Mouse (Mus musculus): ENCODE results near the gene Dnajc6. TPM values are rescaled to one million over a fixed set of nuclear protein-coding genes. Genes with fewer than 3 reads are reported as not detected.

The Dnajc6 gene
- polyA plus RNA-seq, 1 experiment from 2014 or later, result 0.45 TPM

DNA sequence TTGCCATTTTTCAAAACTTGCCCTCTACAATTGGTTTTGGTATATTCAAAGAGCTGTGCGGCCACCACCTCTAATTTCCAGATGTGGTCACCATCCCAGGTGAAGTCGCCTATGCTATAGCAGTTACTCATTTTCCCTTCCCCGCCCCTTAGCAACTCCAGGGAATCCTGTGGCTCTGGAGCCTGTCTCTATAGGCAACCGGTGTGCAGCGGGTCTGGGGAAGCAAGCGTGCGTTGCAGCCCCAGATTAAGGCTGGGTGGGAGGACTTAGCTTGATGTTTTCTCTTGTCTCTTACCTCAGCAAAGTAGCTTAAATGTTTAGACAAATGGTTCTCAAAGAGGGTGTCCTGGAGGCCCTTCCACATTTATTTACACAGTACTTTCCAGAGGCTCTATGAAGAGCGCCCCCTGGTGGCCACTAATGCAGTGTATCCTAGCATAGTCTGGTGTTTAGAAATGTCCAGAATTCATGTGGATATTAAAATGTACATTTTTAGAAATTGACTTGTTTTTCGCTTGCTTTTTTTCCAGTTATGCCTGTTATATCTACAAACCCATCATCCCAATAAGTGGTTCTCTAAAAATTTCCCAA, 167.8 kb downstream of the Dnajc6 start:
- H3K4me1 ChIP-seq (replicated peaks), result no peaks in the 10 kb centered on the region
- no peak overlapping the region for H3K4me2 ChIP-seq
- no peaks in the 10 kb centered on the region for H3K27me3 ChIP-seq (replicated peaks)
- H3K9me3 ChIP-seq (replicated peaks), result peaks cover 11% of the 10 kb centered on the region
- no peak overlapping the region for H3K27ac ChIP-seq (ENCODE audit: poor library complexity, severe bottlenecking)
- H3K36me3 ChIP-seq, result peaks cover 39% of the 10 kb centered on the region
- H3K4me3 ChIP-seq, result no peak overlapping the region
- 66% methylated on average over 9 of the region's 9 CpGs for WGBS
- ATAC-seq (ENCODE audit: insufficient number of reproducible peaks, low FRiP score), result no peak
- no peak overlapping the region for H3K9ac ChIP-seq

DNA sequence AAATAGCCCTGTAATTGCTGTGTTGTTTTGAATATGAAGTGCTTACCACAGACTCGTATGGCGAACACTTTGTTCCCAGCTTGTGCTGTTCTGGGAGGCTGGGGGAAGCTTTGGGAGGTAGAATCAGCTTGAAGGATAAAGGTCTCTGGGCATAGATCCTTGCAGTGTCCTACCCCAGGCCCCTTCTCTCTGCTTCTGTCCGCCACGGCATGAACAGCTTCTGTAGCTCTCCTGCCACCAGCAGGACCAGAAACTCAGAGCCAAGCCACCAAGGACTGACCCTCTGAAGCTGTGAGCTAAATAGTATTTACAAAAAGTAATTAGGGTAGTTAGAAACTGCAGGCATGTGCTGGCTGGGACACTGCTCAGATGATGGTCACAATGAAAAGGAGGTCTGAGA, 168.3 kb downstream of the Dnajc6 start:
- H3K27me3 ChIP-seq (replicated peaks), result no peaks in the 10 kb centered on the region
- H3K4me3 ChIP-seq, result no peak overlapping the region
- peaks cover 11% of the 10 kb centered on the region for H3K9me3 ChIP-seq (replicated peaks)
- WGBS, result 89% methylated on average over 4 of the region's 4 CpGs
- ATAC-seq (ENCODE audit: insufficient number of reproducible peaks, low FRiP score), result no peak
- no peaks in the 10 kb centered on the region for H3K4me1 ChIP-seq (replicated peaks)
- H3K36me3 ChIP-seq, result peaks cover 34% of the 10 kb centered on the region
- no peak overlapping the region for H3K27ac ChIP-seq (ENCODE audit: poor library complexity, severe bottlenecking)
- H3K9ac ChIP-seq, result no peak overlapping the region
- no peak overlapping the region for H3K4me2 ChIP-seq

GRCm38 (mm10) chr4:101669161-101669560, 172.7 kb downstream of the Dnajc6 start:
- Histone ChIP-seq H3K4me2 (no peak overlapping the region), H3K9me3 (replicated peaks) (peaks cover 6% of the 10 kb centered on the region), H3K4me3 (no peak overlapping the region), H3K27ac (ENCODE audit: poor library complexity, severe bottlenecking) (no peak overlapping the region), H3K27me3 (replicated peaks) (no peaks in the 10 kb centered on the region), H3K9ac (no peak overlapping the region), H3K36me3 (no peaks in the 10 kb centered on the region), H3K4me1 (replicated peaks) (no peaks in the 10 kb centered on the region)
- no peak for ATAC-seq (ENCODE audit: insufficient number of reproducible peaks, low FRiP score)
- 68% methylated on average over 5 of the region's 5 CpGs for WGBS

- Histone ChIP-seq H3K36me3 (no peaks in the 10 kb centered on the region), H3K4me1 (replicated peaks) (no peaks in the 10 kb centered on the region), H3K9ac (no peak overlapping the region), H3K27ac (ENCODE audit: poor library complexity, severe bottlenecking) (no peak overlapping the region), H3K9me3 (replicated peaks) (peaks cover 6% of the 10 kb centered on the region), H3K4me2 (no peak overlapping the region), H3K4me3 (no peak overlapping the region), H3K27me3 (replicated peaks) (no peaks in the 10 kb centered on the region)
- ATAC-seq (ENCODE audit: insufficient number of reproducible peaks, low FRiP score), result no peak
- WGBS, result 73% methylated on average over 5 of the region's 5 CpGs
Observed at GRCm38 (mm10) chr4:101669811-101670210, 173.4 kb downstream of the Dnajc6 start.

DNA sequence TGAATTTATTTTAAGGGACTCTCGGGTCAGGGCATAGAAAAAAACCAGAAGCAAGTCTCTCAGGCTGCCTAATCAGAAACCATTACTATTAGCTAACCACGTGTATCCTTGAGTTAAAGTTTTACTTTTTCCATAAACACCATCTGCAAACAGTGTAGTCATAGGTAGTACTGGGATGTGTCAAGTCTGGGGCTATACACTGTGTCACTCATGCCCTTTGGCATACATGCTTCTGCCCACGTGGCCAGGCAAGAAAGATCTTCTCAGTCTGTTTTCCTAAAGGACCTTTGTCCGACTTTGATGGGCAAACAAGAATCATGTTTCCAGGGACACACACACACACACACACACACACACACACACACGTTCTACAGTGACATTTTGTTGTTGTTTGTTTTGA, 178.3 kb downstream of the Dnajc6 start:
- no peak overlapping the region for H3K27ac ChIP-seq (ENCODE audit: poor library complexity, severe bottlenecking)
- no peaks in the 10 kb centered on the region for H3K4me1 ChIP-seq (replicated peaks)
- WGBS, result 60% methylated on average over 5 of the region's 5 CpGs
- no peak overlapping the region for H3K4me3 ChIP-seq
- H3K27me3 ChIP-seq (replicated peaks), result no peaks in the 10 kb centered on the region
- no peak for ATAC-seq (ENCODE audit: insufficient number of reproducible peaks, low FRiP score)
- H3K9me3 ChIP-seq (replicated peaks), result no peaks in the 10 kb centered on the region
- H3K4me2 ChIP-seq, result no peak overlapping the region
- H3K9ac ChIP-seq, result no peak overlapping the region
- no peaks in the 10 kb centered on the region for H3K36me3 ChIP-seq

GRCm38 (mm10) chr4:101675726-101676125, 179.3 kb downstream of the Dnajc6 start:
- H3K27ac ChIP-seq (ENCODE audit: poor library complexity, severe bottlenecking), result no peak overlapping the region
- no peak overlapping the region for H3K9ac ChIP-seq
- no peaks in the 10 kb centered on the region for H3K27me3 ChIP-seq (replicated peaks)
- H3K9me3 ChIP-seq (replicated peaks), result no peaks in the 10 kb centered on the region
- ATAC-seq (ENCODE audit: insufficient number of reproducible peaks, low FRiP score), result no peak
- no peaks in the 10 kb centered on the region for H3K4me1 ChIP-seq (replicated peaks)
- no peaks in the 10 kb centered on the region for H3K36me3 ChIP-seq
- no peak overlapping the region for H3K4me3 ChIP-seq
- no peak overlapping the region for H3K4me2 ChIP-seq
- 59% methylated on average over 4 of the region's 4 CpGs for WGBS

- Histone ChIP-seq H3K36me3 (no peaks in the 10 kb centered on the region), H3K4me3 (no peak overlapping the region), H3K27ac (ENCODE audit: poor library complexity, severe bottlenecking) (no peak overlapping the region), H3K4me2 (no peak overlapping the region), H3K4me1 (replicated peaks) (no peaks in the 10 kb centered on the region), H3K9ac (no peak overlapping the region), H3K9me3 (replicated peaks) (no peaks in the 10 kb centered on the region), H3K27me3 (replicated peaks) (no peaks in the 10 kb centered on the region)
- 82% methylated on average over 4 of the region's 4 CpGs for WGBS
- ATAC-seq (ENCODE audit: insufficient number of reproducible peaks, low FRiP score), result no peak
Observed at GRCm38 (mm10) chr4:101682620-101683019, 186.2 kb downstream of the Dnajc6 start.

- WGBS, result 56% methylated on average over 3 of the region's 3 CpGs
- ATAC-seq (ENCODE audit: insufficient number of reproducible peaks, low FRiP score), result no peak
Observed at GRCm38 (mm10) chr4:101683086-101683485, 186.6 kb downstream of the Dnajc6 start.

DNA sequence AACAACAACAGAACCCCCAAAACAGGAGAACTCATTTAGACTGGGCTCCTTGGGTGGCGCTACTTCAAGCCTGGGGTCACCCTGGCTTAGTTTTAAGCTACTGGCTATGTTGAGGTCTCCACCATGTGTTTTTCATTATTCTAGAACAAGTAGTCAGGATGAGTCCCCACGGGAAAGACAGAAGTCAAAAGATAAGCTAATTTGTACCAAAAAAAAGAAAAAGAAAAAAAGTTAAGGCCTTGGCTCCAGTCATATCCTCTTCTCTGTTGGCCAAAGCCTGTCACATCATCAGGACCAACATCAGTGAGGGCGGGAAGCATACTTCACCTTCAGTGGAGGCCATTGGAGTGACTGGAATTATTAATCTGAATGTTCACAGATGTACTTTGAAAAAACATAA, 188.4 kb downstream of the Dnajc6 start:
- H3K4me2 ChIP-seq, result no peak overlapping the region
- H3K9me3 ChIP-seq (replicated peaks), result no peaks in the 10 kb centered on the region
- no peak overlapping the region for H3K4me3 ChIP-seq
- 71% methylated on average over 3 of the region's 3 CpGs for WGBS
- H3K36me3 ChIP-seq, result no peaks in the 10 kb centered on the region
- H3K9ac ChIP-seq, result no peak overlapping the region
- ATAC-seq (ENCODE audit: insufficient number of reproducible peaks, low FRiP score), result no peak
- H3K27me3 ChIP-seq (replicated peaks), result no peaks in the 10 kb centered on the region
- H3K4me1 ChIP-seq (replicated peaks), result no peaks in the 10 kb centered on the region
- H3K27ac ChIP-seq (ENCODE audit: poor library complexity, severe bottlenecking), result no peak overlapping the region

More at GRCm38 (mm10) chr4:101683086-101683485, 186.6 kb downstream of the Dnajc6 start:
- Histone ChIP-seq H3K36me3 (no peaks in the 10 kb centered on the region), H3K27me3 (replicated peaks) (no peaks in the 10 kb centered on the region), H3K4me2 (no peak overlapping the region), H3K9me3 (replicated peaks) (no peaks in the 10 kb centered on the region), H3K9ac (no peak overlapping the region), H3K4me1 (replicated peaks) (no peaks in the 10 kb centered on the region), H3K4me3 (no peak overlapping the region), H3K27ac (ENCODE audit: poor library complexity, severe bottlenecking) (no peak overlapping the region)

DNA sequence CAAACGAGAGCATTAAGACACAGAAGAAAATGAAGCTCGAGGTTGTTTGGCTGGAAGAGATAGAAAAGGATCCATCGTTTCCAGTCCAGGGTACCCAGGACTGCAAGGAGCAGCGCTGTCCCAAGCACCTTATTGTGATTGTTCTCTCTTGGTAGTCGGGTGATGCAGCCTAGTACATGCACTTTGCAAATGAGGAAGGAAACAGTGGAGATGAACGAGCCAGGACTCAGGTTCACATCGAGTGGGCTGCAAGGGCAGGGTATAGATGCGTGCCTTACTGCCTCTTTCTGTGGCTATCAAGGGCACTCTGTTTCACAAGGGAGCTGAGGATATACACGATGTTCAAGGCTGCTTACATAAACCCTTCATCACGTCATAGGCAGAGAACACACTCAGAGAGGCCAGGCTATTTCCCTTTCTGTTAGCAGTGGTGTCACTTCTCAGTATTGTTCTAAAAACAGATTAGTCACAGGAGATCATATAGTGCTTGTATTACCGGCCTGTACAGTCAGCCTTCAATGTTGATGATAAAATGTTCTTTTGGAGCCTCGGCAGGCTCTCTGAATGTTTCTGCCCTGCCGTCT, 189.9 kb downstream of the Dnajc6 start:
- Histone ChIP-seq H3K27ac (ENCODE audit: poor library complexity, severe bottlenecking) (no peak overlapping the region), H3K36me3 (no peaks in the 10 kb centered on the region), H3K27me3 (replicated peaks) (no peaks in the 10 kb centered on the region), H3K4me2 (no peak overlapping the region), H3K9me3 (replicated peaks) (0 out of 2 replicates have a peak, but pooled peaks cover 5% of the 10 kb centered on the region), H3K4me1 (replicated peaks) (no peaks in the 10 kb centered on the region), H3K9ac (no peak overlapping the region), H3K4me3 (no peak overlapping the region)
- no peak for ATAC-seq (ENCODE audit: insufficient number of reproducible peaks, low FRiP score)
- WGBS, result 66% methylated on average over 13 of the region's 13 CpGs

DNA sequence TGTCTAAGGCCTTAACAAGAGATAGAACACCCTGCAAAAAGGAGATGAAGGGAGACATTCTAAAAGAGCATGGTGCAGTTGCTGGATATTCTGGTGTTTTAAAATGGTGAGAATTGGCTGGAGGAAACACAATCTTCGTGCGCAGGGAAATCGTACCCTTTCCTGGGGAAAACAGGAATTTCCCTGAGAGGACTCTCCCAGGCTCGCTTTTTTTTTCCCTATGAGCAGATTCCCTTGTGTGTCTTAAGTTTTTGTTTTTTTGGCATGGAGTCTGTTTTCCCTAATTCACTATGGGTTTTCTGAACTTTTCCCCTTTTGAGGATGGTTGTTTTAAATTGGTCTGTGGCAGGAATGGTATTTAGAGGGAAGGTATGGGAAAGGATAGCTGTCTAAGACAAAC, 192.8 kb downstream of the Dnajc6 start:
- Histone ChIP-seq H3K9me3 (replicated peaks) (0 out of 2 replicates have a peak, but pooled peaks cover 5% of the 10 kb centered on the region), H3K27me3 (replicated peaks) (no peaks in the 10 kb centered on the region), H3K4me3 (no peak overlapping the region), H3K27ac (ENCODE audit: poor library complexity, severe bottlenecking) (no peak overlapping the region), H3K4me1 (replicated peaks) (no peaks in the 10 kb centered on the region), H3K9ac (no peak overlapping the region), H3K4me2 (no peak overlapping the region), H3K36me3 (no peaks in the 10 kb centered on the region)
- ATAC-seq (ENCODE audit: insufficient number of reproducible peaks, low FRiP score), result no peak
- WGBS, result 67% methylated on average over 4 of the region's 4 CpGs

- Histone ChIP-seq H3K4me3 (no peak overlapping the region), H3K4me2 (no peak overlapping the region), H3K36me3 (no peaks in the 10 kb centered on the region), H3K27me3 (replicated peaks) (no peaks in the 10 kb centered on the region), H3K9ac (no peak overlapping the region), H3K27ac (ENCODE audit: poor library complexity, severe bottlenecking) (no peak overlapping the region), H3K9me3 (replicated peaks) (0 out of 2 replicates have a peak, but pooled peaks cover 5% of the 10 kb centered on the region), H3K4me1 (replicated peaks) (no peaks in the 10 kb centered on the region)
- 73% methylated on average over 5 of the region's 5 CpGs for WGBS
- no peak for ATAC-seq (ENCODE audit: insufficient number of reproducible peaks, low FRiP score)
Observed at GRCm38 (mm10) chr4:101689645-101690044, 193.2 kb downstream of the Dnajc6 start.
